Mouse (Mus musculus) stomach, embryonic 14.5 days (tissue): ENCODE measurements around the gene Ddb2. TPM values are rescaled to one million over a fixed set of nuclear protein-coding genes. Genes with fewer than 3 reads are reported as not detected.

Experiments
- ATAC-seq: fragments of 200-750 bp; cut with Nextera tagmentation; 2 replicates; pipeline ENCODE4 v1.8.0; 2017; ENCODE audit warnings: low read depth, moderate TSS enrichment; ENCODE audit not compliant: insufficient number of reproducible peaks, insufficient read depth, low FRiP score
- H3K27ac ChIP-seq: fragments of 300-500 bp; sonication (generic); 2 replicates; pipeline ENCODE4 v1.5.1; 2014; ENCODE audit warnings: mild to moderate bottlenecking, low read length, moderate library complexity, mixed read lengths
- H3K27me3 ChIP-seq: fragments of 300-500 bp; sonication (generic); 2 replicates; pipeline ENCODE4 v1.6.1; 2014; ENCODE audit warnings: low read length, control low read depth, mixed read lengths; ENCODE audit not compliant: control insufficient read depth, insufficient read depth
- H3K36me3 ChIP-seq: fragments of 300-500 bp; sonication (generic); 2 replicates; pipeline ENCODE4 v1.6.1; 2014; ENCODE audit warnings: mild to moderate bottlenecking, control low read depth, low read length, moderate library complexity, mixed read lengths; ENCODE audit not compliant: control insufficient read depth, insufficient read depth
- H3K4me1 ChIP-seq: fragments of 300-500 bp; sonication (generic); 2 replicates; pipeline ENCODE4 v1.6.1; 2014; ENCODE audit warnings: low read length, control low read depth, mixed read lengths; ENCODE audit not compliant: control insufficient read depth, insufficient read depth
- H3K4me2 ChIP-seq: fragments of 300-500 bp; sonication (generic); replicated peaks from 2 replicates; pipeline ENCODE4 v1.6.1; 2014; ENCODE audit warnings: low read depth, low read length, control low read depth
- H3K4me3 ChIP-seq: fragments of 300-500 bp; sonication (generic); 2 replicates; pipeline ENCODE4 v1.5.1; 2014; ENCODE audit warnings: low read depth, low read length, control low read depth
- H3K9ac ChIP-seq: fragments of 300-500 bp; sonication (generic); replicated peaks from 2 replicates; pipeline ENCODE4 v1.6.1; 2014; ENCODE audit warnings: low read depth, mild to moderate bottlenecking, control low read depth, low read length, moderate library complexity, mixed read lengths
- H3K9me3 ChIP-seq: fragments of 300-500 bp; sonication (generic); 2 replicates; pipeline ENCODE4 v1.6.1; 2016; ENCODE audit warnings: low read depth, low read length, control low read depth; ENCODE audit not compliant: control insufficient read depth
- WGBS: fragments of 180-500 bp; shearing (Covaris S2); extraction: QIAGEN DNeasy Blood & Tissue Kit; methylation state at CpG from one replicate; pipeline ENCODE4 v1.1.7; 2014; 5-methylcytosine and 5-hydroxymethylcytosine counted together
- polyA plus RNA-seq: library from polyadenylated mRNA; unstranded; fragments of >200 nt; fragmentation: Nextera tagmentation; extraction: Ambion mirVana; gene quantifications from 2 replicates; pipeline ENCODE4 v1.2.1, GENCODE M21; 2014

The Ddb2 gene
- polyA plus RNA-seq, 1 experiment from 2014 or later: 22.7 TPM

GRCm38 (mm10) chr2:91206254-91206775 is 30.5 kb downstream of the Ddb2 start:
- Histone ChIP-seq H3K9me3 (no peaks in the 10 kb centered on the region), H3K4me3 (no peak overlapping the region), H3K36me3 (peaks cover 54% of the 10 kb centered on the region), H3K27me3 (no peaks in the 10 kb centered on the region), H3K9ac (no peak overlapping the region), H3K27ac (no peak overlapping the region), H3K4me2 (no peak overlapping the region), H3K4me1 (peaks cover 13% of the 10 kb centered on the region)
- no peak for ATAC-seq
- 87% methylated on average over 9 of the region's 9 CpGs for WGBS

- Histone ChIP-seq H3K9ac (peak overlapping the region; percentile 57), H3K4me1 (peaks cover 13% of the 10 kb centered on the region), H3K9me3 (no peaks in the 10 kb centered on the region), H3K4me3 (peak overlapping the region; percentile 68), H3K27ac (peak overlapping the region; percentile 35; the same call in 1 of the 2 replicates), H3K36me3 (peaks cover 24% of the 10 kb centered on the region), H3K4me2 (peak overlapping the region; percentile 72), H3K27me3 (no peaks in the 10 kb centered on the region)
- peak; percentile 54; the same call in 1 of the 2 replicates for ATAC-seq
- WGBS: 8% methylated on average over 20 of the region's 20 CpGs
These were observed 33.7 kb downstream of the Ddb2 start for GRCm38 (mm10) chr2:91202972-91203656.

GRCm38 (mm10) chr2:91202222-91202971 is 34.4 kb downstream of the Ddb2 start, which contains the start of the genes Nr1h3 and Acp2:
Gene Nr1h3, minus strand, starts transcription at chr2:91202834.
Gene Acp2, plus strand, starts transcription at chr2:91202885.
- Histone ChIP-seq H3K27ac (peak within 1 kb of the TSS; percentile 93), H3K4me3 (peak within 1 kb of the TSS; percentile 68), H3K4me1 (peaks cover 13% of the 10 kb centered on the region), H3K27me3 (no peaks in the 10 kb centered on the region), H3K9me3 (no peaks in the 10 kb centered on the region), H3K36me3 (peaks cover 17% of the 10 kb centered on the region), H3K9ac (peak within 1 kb of the TSS; percentile 57), H3K4me2 (peak within 1 kb of the TSS; percentile 72)
- WGBS: 2% methylated on average over 28 of the region's 28 CpGs
- ATAC-seq: peak; percentile 95

GRCm38 (mm10) chr2:91198888-91199287 is 37.9 kb downstream of the Ddb2 start:
- WGBS: 75% methylated on average over 3 of the region's 3 CpGs
- no peak overlapping the region for H3K4me3 ChIP-seq

GRCm38 (mm10) chr2:91196577-91197001 is 40.2 kb downstream of the Ddb2 start:
- Histone ChIP-seq H3K4me3 (no peak overlapping the region), H3K27ac (no peak overlapping the region), H3K36me3 (no peaks in the 10 kb centered on the region), H3K9ac (no peak overlapping the region), H3K9me3 (no peaks in the 10 kb centered on the region), H3K27me3 (no peaks in the 10 kb centered on the region), H3K4me2 (no peak overlapping the region), H3K4me1 (peaks cover 4% of the 10 kb centered on the region; the same call in 1 of the 2 replicates)
- 64% methylated on average over 3 of the region's 3 CpGs for WGBS
- no peak for ATAC-seq

More at GRCm38 (mm10) chr2:91198888-91199287, 37.9 kb downstream of the Ddb2 start:
- peaks cover 15% of the 10 kb centered on the region for H3K4me1 ChIP-seq
- ATAC-seq: no peak
- no peak overlapping the region for H3K27ac ChIP-seq
- H3K9me3 ChIP-seq: no peaks in the 10 kb centered on the region
- H3K36me3 ChIP-seq: no peaks in the 10 kb centered on the region
- H3K9ac ChIP-seq: no peak overlapping the region
- H3K27me3 ChIP-seq: no peaks in the 10 kb centered on the region
- H3K4me2 ChIP-seq: no peak overlapping the region

GRCm38 (mm10) chr2:91194624-91195332 is 42.0 kb downstream of the Ddb2 start:
- Histone ChIP-seq H3K27ac (no peak overlapping the region), H3K4me2 (peak overlapping the region; percentile 60)
- peak; percentile 83 for ATAC-seq

GRCm38 (mm10) chr2:91190501-91190900 is 46.3 kb downstream of the Ddb2 start:
- H3K4me3 ChIP-seq: no peak overlapping the region
- 0 out of 2 replicates have a peak, but pooled peaks cover 4% of the 10 kb centered on the region for H3K4me1 ChIP-seq
- no peaks in the 10 kb centered on the region for H3K36me3 ChIP-seq
- H3K27ac ChIP-seq: no peak overlapping the region
- no peak overlapping the region for H3K9ac ChIP-seq
- ATAC-seq: no peak
- H3K9me3 ChIP-seq: no peaks in the 10 kb centered on the region
- H3K27me3 ChIP-seq: no peaks in the 10 kb centered on the region
- 78% methylated on average over 16 of the region's 16 CpGs for WGBS
- H3K4me2 ChIP-seq: no peak overlapping the region

More at GRCm38 (mm10) chr2:91194624-91195332, 42.0 kb downstream of the Ddb2 start:
- Histone ChIP-seq H3K27me3 (no peaks in the 10 kb centered on the region), H3K4me1 (0 out of 2 replicates have a peak, but pooled peaks cover 4% of the 10 kb centered on the region), H3K36me3 (no peaks in the 10 kb centered on the region), H3K9ac (no peak overlapping the region; the same call in 1 of the 2 replicates), H3K9me3 (no peaks in the 10 kb centered on the region), H3K4me3 (peak overlapping the region; percentile 26)
- 2% methylated on average over 27 of the region's 27 CpGs for WGBS

GRCm38 (mm10) chr2:91187431-91187830 is 49.4 kb downstream of the Ddb2 start:
- Histone ChIP-seq H3K27ac (no peak overlapping the region), H3K4me1 (no peaks in the 10 kb centered on the region), H3K9ac (no peak overlapping the region), H3K4me2 (no peak overlapping the region), H3K36me3 (no peaks in the 10 kb centered on the region), H3K27me3 (no peaks in the 10 kb centered on the region), H3K9me3 (no peaks in the 10 kb centered on the region), H3K4me3 (no peak overlapping the region)
- WGBS: 52% methylated on average over 4 of the region's 4 CpGs
- no peak for ATAC-seq
